Mouse (Mus musculus): ENCODE results near the gene Kctd21. TPM values are rescaled to one million over a fixed set of nuclear protein-coding genes. Genes with fewer than 3 reads are reported as not detected.

Gene Kctd21
- total and polyA plus RNA-seq, 3 experiments = 0.19 to 0.81 (median 0.46) TPM

GRCm38 (mm10) chr7:97314646-97315045, 17.5 kb upstream of the Kctd21 start:
- in situ Hi-C loops (cut with MboI; ENCODE audit: low pct_ligation_motif_present, low pct_unique_long_range_greater_than_20kb, low sequenced_read_pairs) (no loop called here), dilution Hi-C loops (cut with MboI; ENCODE audit: extremely low pct_ligation_motif_present, extremely low pct_unique_long_range_greater_than_20kb, low sequenced_read_pairs) (no loop called here)
- no peak for DNase-seq (ENCODE audit: extremely low read depth)
- TF ChIP-seq TCF12 (IDR thresholded peaks at IDR 0.05; ENCODE audit: low read depth, low read length) (no peak), ZNF384 (IDR thresholded peaks at IDR 0.05; ENCODE audit: low read depth, low read length) (no peak), NRF1 (IDR thresholded peaks at IDR 0.05; ENCODE audit: low read depth, low read length) (no peak), CTCF (conservative IDR thresholded peaks at IDR 0.05 in 1 of 2, IDR thresholded peaks at IDR 0.05 in 1 of 2; ENCODE audit: low read depth in 2 of 2, low read length in 2 of 2) (no peak), RCOR1 (conservative IDR thresholded peaks at IDR 0.05; ENCODE audit: low read depth, low read length) (no peak), TBP (conservative IDR thresholded peaks at IDR 0.05; ENCODE audit: low read depth, low read length) (no peak), JUND (conservative IDR thresholded peaks at IDR 0.05; ENCODE audit: low read depth, low read length) (no peak), UBTF (IDR thresholded peaks at IDR 0.05; ENCODE audit: low read depth, low read length) (no peak), MEF2A (IDR thresholded peaks at IDR 0.05; ENCODE audit: borderline replicate concordance, low read depth, low read length) (no peak)
- Histone ChIP-seq H3K4me1 (ENCODE audit: control insufficient read depth in 1 of 2, insufficient read depth in 2 of 2) (no peaks in the 10 kb centered on the region), H3K9ac (ENCODE audit: insufficient read depth, low read depth) (no peak overlapping the region), H3K27me3 (replicated peaks) (no peaks in the 10 kb centered on the region), H3K27ac (ENCODE audit: insufficient read depth, low read depth) (no peak overlapping the region), H3K79me2 (replicated peaks; ENCODE audit: control insufficient read depth, extremely low read depth, insufficient read depth, poor library complexity, severe bottlenecking) (no peaks in the 10 kb centered on the region), H3K4me3 (replicated peaks in 1 of 3; ENCODE audit: low read depth in 2 of 3, low read length in 2 of 3, poor library complexity in 1 of 3) (no peak overlapping the region), H3K36me3 (replicated peaks in 1 of 2; ENCODE audit: control insufficient read depth in 1 of 2, insufficient read depth in 1 of 2, low read length in 1 of 2) (peaks cover 0 to 26% of the 10 kb centered on the region in 2 experiments), H3K9me3 (replicated peaks; ENCODE audit: low read length) (no peaks in the 10 kb centered on the region), H3K4me2 (ENCODE audit: insufficient read depth, low read depth, poor library complexity, severe bottlenecking) (no peak overlapping the region)

- H3K9ac ChIP-seq (ENCODE audit: insufficient read depth, low read depth) = no peak overlapping the region
- dilution Hi-C loops (cut with MboI; ENCODE audit: extremely low pct_ligation_motif_present, extremely low pct_unique_long_range_greater_than_20kb, low sequenced_read_pairs) = no loop called here
- H3K27me3 ChIP-seq (replicated peaks) = no peaks in the 10 kb centered on the region
- no peak overlapping the region for H3K4me3 ChIP-seq (replicated peaks in 1 of 3; ENCODE audit: low read depth in 2 of 3, low read length in 2 of 3, poor library complexity in 1 of 3)
- no peak overlapping the region for H3K27ac ChIP-seq (ENCODE audit: insufficient read depth, low read depth)
- no peak for DNase-seq (ENCODE audit: extremely low read depth)
- H3K9me3 ChIP-seq (replicated peaks; ENCODE audit: low read length) = no peaks in the 10 kb centered on the region
- peaks cover 0 to 28% of the 10 kb centered on the region in 2 experiments for H3K36me3 ChIP-seq (replicated peaks in 1 of 2; ENCODE audit: control insufficient read depth in 1 of 2, insufficient read depth in 1 of 2, low read length in 1 of 2)
- TF ChIP-seq JUND (conservative IDR thresholded peaks at IDR 0.05; ENCODE audit: low read depth, low read length) (no peak), ZC3H11A (IDR thresholded peaks at IDR 0.05; ENCODE audit: low read depth, low read length) (no peak), TBP (conservative IDR thresholded peaks at IDR 0.05; ENCODE audit: low read depth, low read length) (no peak), POLR2A (IDR thresholded peaks at IDR 0.05; ENCODE audit: low read depth, low read length) (no peak), PAX5 (IDR thresholded peaks at IDR 0.05; ENCODE audit: low read length) (no peak), RAD21 (IDR thresholded peaks at IDR 0.05; ENCODE audit: low read depth, low read length) (no peak), GABPA (IDR thresholded peaks at IDR 0.05; ENCODE audit: insufficient replicate concordance, low read depth, low read length) (no peak), CHD2 (IDR thresholded peaks at IDR 0.05; ENCODE audit: low read length) (no peak), EP300 (IDR thresholded peaks at IDR 0.05; ENCODE audit: low read length) (no peak), MAZ (IDR thresholded peaks at IDR 0.05; ENCODE audit: low read depth, low read length) (no peak), IRF4 (IDR thresholded peaks at IDR 0.05; ENCODE audit: low read depth, low read length) (no peak), SIN3A (IDR thresholded peaks at IDR 0.05; ENCODE audit: low read length) (no peak), NELFE (IDR thresholded peaks at IDR 0.05; ENCODE audit: low read depth, low read length) (no peak), USF2 (conservative IDR thresholded peaks at IDR 0.05; ENCODE audit: low read depth, low read length) (no peak), KAT2A (IDR thresholded peaks at IDR 0.05; ENCODE audit: insufficient replicate concordance, low read length) (no peak), UBTF (IDR thresholded peaks at IDR 0.05; ENCODE audit: low read depth, low read length) (no peak), USF1 (IDR thresholded peaks at IDR 0.05; ENCODE audit: low read depth, low read length) (no peak), JUN (IDR thresholded peaks at IDR 0.05; ENCODE audit: insufficient read depth, low read depth, low read length) (no peak)
- in situ Hi-C loops (cut with MboI; ENCODE audit: low pct_ligation_motif_present, low pct_unique_long_range_greater_than_20kb, low sequenced_read_pairs) = no loop called here
- H3K4me1 ChIP-seq (ENCODE audit: control insufficient read depth in 1 of 2, insufficient read depth in 2 of 2) = no peaks in the 10 kb centered on the region
- H3K79me2 ChIP-seq (replicated peaks; ENCODE audit: control insufficient read depth, extremely low read depth, insufficient read depth, poor library complexity, severe bottlenecking) = no peaks in the 10 kb centered on the region
- no peak overlapping the region for H3K4me2 ChIP-seq (ENCODE audit: insufficient read depth, low read depth, poor library complexity, severe bottlenecking)
Observed at GRCm38 (mm10) chr7:97315656-97316055, 16.5 kb upstream of the Kctd21 start.
